Mouse (Mus musculus): ENCODE results near the gene Scgb1b12. TPM values are rescaled to one million over a fixed set of nuclear protein-coding genes. Genes with fewer than 3 reads are reported as not detected.
"Not testable (repeated sequence)": the region's sequence is repeated elsewhere in the genome, so short reads cannot be mapped to it uniquely, and the experiment has no call there.

The Scgb1b12 gene
- not detected in 2 replicates for polyA plus RNA-seq (2016; fragmentation: Nextera tagmentation; extraction: Ambion mirVana)

GRCm38 (mm10) chr7:32333882-32334281 is at the start of gene Scgb1b12:
Scgb1b12 (plus strand) TSS chr7:32334182.
- 45% methylated on average over 3 of the region's 3 CpGs for WGBS (ENCODE audit: insufficient replicate concordance)
- H3K27me3 ChIP-seq (replicated peaks); H3K36me3 ChIP-seq; H3K4me2 ChIP-seq; H3K9ac ChIP-seq; H3K4me1 ChIP-seq; H3K4me3 ChIP-seq; H3K9me3 ChIP-seq (replicated peaks); H3K27ac ChIP-seq; ATAC-seq: not testable (repeated sequence)

GRCm38 (mm10) chr7:32327145-32327544 is 6.8 kb upstream of the Scgb1b12 start, which contains the start of gene Scgb2b12:
Scgb2b12 (minus strand) TSS chr7:32327245.
- H3K4me1 ChIP-seq; H3K27me3 ChIP-seq (replicated peaks); H3K4me2 ChIP-seq; H3K4me3 ChIP-seq; H3K9ac ChIP-seq; H3K36me3 ChIP-seq; H3K27ac ChIP-seq; H3K9me3 ChIP-seq (replicated peaks); ATAC-seq: not testable (repeated sequence)
- whole genome bisulfite sequencing (ENCODE audit: insufficient replicate concordance) = 59% methylated on average over 1 of the region's 1 CpGs

Other genes with a start within 250 kb of the Scgb1b12 start
- not detected in 2 replicates for gene Scgb1b10, start 233.3 kb upstream of the Scgb1b12 start, polyA plus RNA-seq (2016; fragmentation: Nextera tagmentation; extraction: Ambion mirVana)
- not detected in 2 replicates for gene Scgb2b11, start 123.0 kb upstream of the Scgb1b12 start, polyA plus RNA-seq (2016; fragmentation: Nextera tagmentation; extraction: Ambion mirVana)
- not detected in 2 replicates for gene Scgb1b11, start 111.3 kb upstream of the Scgb1b12 start, polyA plus RNA-seq (2016; fragmentation: Nextera tagmentation; extraction: Ambion mirVana)
- not detected in 2 replicates for gene Scgb2b12, start 6.9 kb upstream of the Scgb1b12 start, polyA plus RNA-seq (2016; fragmentation: Nextera tagmentation; extraction: Ambion mirVana)
- not detected in 2 replicates for gene Scgb1b29, start 107.4 kb downstream of the Scgb1b12 start, polyA plus RNA-seq (2016; fragmentation: Nextera tagmentation; extraction: Ambion mirVana)